Mouse (Mus musculus): ENCODE data around the gene Thoc2. TPM values are rescaled to one million over a fixed set of nuclear protein-coding genes. Genes with fewer than 3 reads are reported as not detected.

Thoc2 gene
- polyA plus RNA-seq, 1 experiment from 2014 or later, result 102 TPM

GRCm38 (mm10) chrX:41884759-41885505 is 35.5 kb downstream of the Thoc2 start:
- Histone ChIP-seq H3K36me3 (no peaks in the 10 kb centered on the region), H3K4me3 (replicated peaks) (no peak overlapping the region), H3K27me3 (no peaks in the 10 kb centered on the region), H3K4me1 (replicated peaks) (no peaks in the 10 kb centered on the region), H3K4me2 (no peak overlapping the region), H3K9me3 (no peaks in the 10 kb centered on the region), H3K27ac (no peak overlapping the region), H3K9ac (replicated peaks) (no peak overlapping the region)
- ATAC-seq (ENCODE audit: insufficient number of reproducible peaks, insufficient read depth, low FRiP score, low TSS enrichment, low read depth), result no peak
- 52% methylated on average over 4 of the region's 4 CpGs for WGBS

- 90% methylated on average over 2 of the region's 2 CpGs for WGBS
- Histone ChIP-seq H3K27me3 (no peaks in the 10 kb centered on the region), H3K4me1 (replicated peaks) (no peaks in the 10 kb centered on the region), H3K4me3 (replicated peaks) (no peak overlapping the region), H3K9ac (replicated peaks) (no peak overlapping the region), H3K36me3 (no peaks in the 10 kb centered on the region), H3K27ac (no peak overlapping the region), H3K4me2 (no peak overlapping the region), H3K9me3 (no peaks in the 10 kb centered on the region)
- ATAC-seq (ENCODE audit: insufficient number of reproducible peaks, insufficient read depth, low FRiP score, low TSS enrichment, low read depth), result no peak
Observed at GRCm38 (mm10) chrX:41876581-41876980, 43.9 kb downstream of the Thoc2 start.

GRCm38 (mm10) chrX:41837823-41838222 is 82.7 kb downstream of the Thoc2 start:
- Histone ChIP-seq H3K27ac (no peak overlapping the region), H3K36me3 (peaks cover 8% of the 10 kb centered on the region; the same call in 1 of the 2 replicates), H3K9me3 (no peaks in the 10 kb centered on the region), H3K4me1 (replicated peaks) (no peaks in the 10 kb centered on the region), H3K27me3 (no peaks in the 10 kb centered on the region), H3K4me2 (no peak overlapping the region), H3K9ac (replicated peaks) (no peak overlapping the region), H3K4me3 (replicated peaks) (no peak overlapping the region)
- ATAC-seq (ENCODE audit: insufficient number of reproducible peaks, insufficient read depth, low FRiP score, low TSS enrichment, low read depth), result no peak

GRCm38 (mm10) chrX:41805592-41805991 is 114.9 kb downstream of the Thoc2 start:
- H3K9ac ChIP-seq (replicated peaks), result no peak overlapping the region
- no peaks in the 10 kb centered on the region for H3K9me3 ChIP-seq
- H3K36me3 ChIP-seq, result 0 out of 2 replicates have a peak, but pooled peaks cover 3% of the 10 kb centered on the region
- no peak overlapping the region for H3K4me2 ChIP-seq
- no peak overlapping the region for H3K4me3 ChIP-seq (replicated peaks)
- no peaks in the 10 kb centered on the region for H3K4me1 ChIP-seq (replicated peaks)
- H3K27me3 ChIP-seq, result no peaks in the 10 kb centered on the region
- ATAC-seq (ENCODE audit: insufficient number of reproducible peaks, insufficient read depth, low FRiP score, low TSS enrichment, low read depth), result no peak
- no peak overlapping the region for H3K27ac ChIP-seq

- Histone ChIP-seq H3K27me3 (no peaks in the 10 kb centered on the region), H3K4me3 (replicated peaks) (no peak overlapping the region), H3K4me2 (no peak overlapping the region), H3K27ac (no peak overlapping the region), H3K9me3 (no peaks in the 10 kb centered on the region), H3K9ac (replicated peaks) (no peak overlapping the region), H3K36me3 (peaks cover 6% of the 10 kb centered on the region; the same call in 1 of the 2 replicates), H3K4me1 (replicated peaks) (no peaks in the 10 kb centered on the region)
- 90% methylated on average over 6 of the region's 6 CpGs for WGBS
- ATAC-seq (ENCODE audit: insufficient number of reproducible peaks, insufficient read depth, low FRiP score, low TSS enrichment, low read depth), result no peak
Observed at GRCm38 (mm10) chrX:41793303-41793702, 127.2 kb downstream of the Thoc2 start.

Small RNA genes within 50 kb of the gene (microRNA-seq; reads per million reads assigned to microRNA genes)
- gene Gm44490, result not detected

Other genes starting within 250 kb of the Thoc2 start
- 12.5 and 14.8 TPM in 2 replicates for gene Xiap, start 139.0 kb upstream of the Thoc2 start, polyA plus RNA-seq (2016; fragmentation: Nextera tagmentation; extraction: Ambion mirVana)
- gene Stag2, start 228.6 kb upstream of the Thoc2 start, polyA plus RNA-seq (2016; fragmentation: Nextera tagmentation; extraction: Ambion mirVana), result 57.9 and 58.9 TPM in 2 replicates

All from limb, embryonic 12.5 days (tissue).